ENCODE assay signal across 28 mouse cellular contexts in the genomic region with DNA sequence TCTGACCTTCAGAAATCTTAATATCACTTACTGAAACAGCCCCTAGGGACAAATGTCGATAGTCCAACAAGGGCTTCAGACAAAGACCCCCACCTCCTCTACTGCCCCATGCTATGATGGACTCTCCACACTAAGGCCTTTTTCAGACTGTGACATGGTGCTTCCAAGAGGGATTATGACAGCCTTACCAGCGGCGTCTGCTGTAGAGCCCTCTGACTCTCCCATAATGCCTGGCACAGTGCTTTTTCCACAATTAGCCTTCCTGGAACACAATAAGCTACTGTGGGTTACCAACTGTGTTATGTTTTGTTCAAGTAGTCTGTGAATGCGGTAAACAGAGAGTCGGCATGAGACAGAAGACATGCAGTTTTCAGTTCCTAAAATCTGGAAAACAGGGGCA. TPM values are rescaled to one million over a fixed set of nuclear protein-coding genes. Genes with fewer than 3 reads are reported as not detected.
DNase-seq lines count a peak whose midpoint lies in the region; ATAC-seq and TF ChIP-seq lines count a peak whose summit lies in the region.
"Had no signal": no experiment of that assay in that cellular context is flagged by ENCODE, and none has a peak within 500 bp of the region (broad histone marks: within the 10 kb centered on the region; RNA-seq: fewer than 3 reads in every experiment).

No protein-coding gene starts in this region.

- H3K36me3 ChIP-seq in forebrain, embryonic 13.5 days (ENCODE audit: poor library complexity, severe bottlenecking), result no peaks in the 10 kb centered on the region
- no peaks in the 10 kb centered on the region for H3K36me3 ChIP-seq in forebrain, postnatal 0 days (ENCODE audit: insufficient read depth)
- H3K36me3 ChIP-seq in heart, adult 2 months (ENCODE audit: control insufficient read depth, insufficient read depth, low read length), result peaks cover 15% of the 10 kb centered on the region
- no peaks in the 10 kb centered on the region for H3K36me3 ChIP-seq in heart, embryonic 11.5 days (ENCODE audit: control insufficient read depth, insufficient read depth, low read length)
- H3K36me3 ChIP-seq in midbrain, embryonic 14.5 days (ENCODE audit: control insufficient read depth, insufficient read depth, low read length), result no peaks in the 10 kb centered on the region
- H3K36me3 ChIP-seq in midbrain, embryonic 16.5 days (ENCODE audit: control insufficient read depth, insufficient read depth, low read length), result no peaks in the 10 kb centered on the region
- H3K36me3 ChIP-seq: hindbrain, embryonic 13.5 days; liver, embryonic 13.5 days; midbrain, embryonic 15.5 days; neural tube, embryonic 15.5 days had no signal

- no peak for TF ChIP-seq CTCF in forebrain, postnatal 0 days (IDR thresholded peaks at IDR 0.05; ENCODE audit: low read depth)
- no peak for TF ChIP-seq CTCF in heart, adult 2 months (IDR thresholded peaks at IDR 0.05)

- H3K4me3 ChIP-seq in forebrain, embryonic 13.5 days, result no peak overlapping the region
- H3K4me3 ChIP-seq in forebrain, postnatal 0 days (ENCODE audit: low read depth, low read length), result no peak overlapping the region
- no peak overlapping the region for H3K4me3 ChIP-seq in heart, adult 2 months
- no peak overlapping the region for H3K4me3 ChIP-seq in heart, embryonic 11.5 days (ENCODE audit: low read depth, low read length)
- H3K4me3 ChIP-seq in midbrain, embryonic 14.5 days (replicated peaks; ENCODE audit: low read depth, low read length), result no peak overlapping the region
- no peak overlapping the region for H3K4me3 ChIP-seq in midbrain, embryonic 16.5 days (ENCODE audit: low read depth, low read length)
- H3K4me3 ChIP-seq: embryonic facial prominence, embryonic 12.5 days; hindbrain, embryonic 13.5 days; limb, embryonic 12.5 days; liver, embryonic 13.5 days; midbrain, embryonic 15.5 days; neural tube, embryonic 15.5 days had no signal

- TF ChIP-seq POLR2A in heart, adult 2 months (IDR thresholded peaks at IDR 0.05; ENCODE audit: insufficient read depth, low read depth, low read length), result no peak

- no peaks in the 10 kb centered on the region for H3K27me3 ChIP-seq in forebrain, embryonic 13.5 days
- H3K27me3 ChIP-seq in forebrain, postnatal 0 days (ENCODE audit: insufficient read depth, low read length), result no peaks in the 10 kb centered on the region
- no peaks in the 10 kb centered on the region for H3K27me3 ChIP-seq in heart, adult 2 months (ENCODE audit: control insufficient read depth, insufficient read depth, low read length)
- no peaks in the 10 kb centered on the region for H3K27me3 ChIP-seq in heart, embryonic 11.5 days (ENCODE audit: control insufficient read depth, insufficient read depth, low read length)
- H3K27me3 ChIP-seq in midbrain, embryonic 14.5 days (ENCODE audit: control insufficient read depth, insufficient read depth, low read length), result no peaks in the 10 kb centered on the region
- no peaks in the 10 kb centered on the region for H3K27me3 ChIP-seq in midbrain, embryonic 16.5 days (ENCODE audit: control insufficient read depth, insufficient read depth, low read depth, low read length)
- H3K27me3 ChIP-seq: embryonic facial prominence, embryonic 12.5 days; hindbrain, embryonic 13.5 days; limb, embryonic 12.5 days; liver, embryonic 13.5 days; midbrain, embryonic 15.5 days; neural tube, embryonic 15.5 days had no signal

- intact Hi-C loops in heart, adult 2 months (cut with DNase I), result no loop called here

- no peak overlapping the region for H3K4me2 ChIP-seq in forebrain, embryonic 13.5 days
- no peak overlapping the region for H3K4me2 ChIP-seq in forebrain, postnatal 0 days (ENCODE audit: low read depth)
- H3K4me2 ChIP-seq in heart, embryonic 11.5 days, result no peak overlapping the region
- no peak overlapping the region for H3K4me2 ChIP-seq in midbrain, embryonic 14.5 days (ENCODE audit: low read length)
- H3K4me2 ChIP-seq in midbrain, embryonic 16.5 days (ENCODE audit: low read length), result no peak overlapping the region
- H3K4me2 ChIP-seq: embryonic facial prominence, embryonic 12.5 days; hindbrain, embryonic 13.5 days; limb, embryonic 12.5 days; liver, embryonic 13.5 days; midbrain, embryonic 15.5 days; neural tube, embryonic 15.5 days had no signal

- peak; percentile 51; the same call in 1 of the 2 replicates for ATAC-seq in forebrain, embryonic 13.5 days
- no peak; the same call in 1 of the 2 replicates for ATAC-seq in forebrain, postnatal 0 days
- ATAC-seq in heart, embryonic 11.5 days (replicated peaks; ENCODE audit: insufficient number of reproducible peaks, low FRiP score, low TSS enrichment), result no peak
- ATAC-seq in midbrain, embryonic 14.5 days (ENCODE audit: low FRiP score, low TSS enrichment), result no peak
- no peak for ATAC-seq in midbrain, embryonic 16.5 days
- ATAC-seq: midbrain, embryonic 15.5 days had no signal

- TF ChIP-seq EP300 in heart, adult 2 months (IDR thresholded peaks at IDR 0.05; ENCODE audit: insufficient read depth, low read depth, low read length), result no peak

- H3K79me2 ChIP-seq in heart, adult 2 months (replicated peaks; ENCODE audit: control insufficient read depth, insufficient read depth, low read length), result peaks cover 8% of the 10 kb centered on the region

- DNase-seq in forebrain, postnatal 0 days, result no peak
- DNase-seq in heart, adult 2 months, result no peak
- DNase-seq in midbrain, embryonic 14.5 days, result peak; percentile 31
- DNase-seq in cerebellum, postnatal 25 days, result no peak
- DNase-seq: adrenal gland, postnatal 25 days; cerebellum, adult 11-12 months; cerebellum, postnatal 14 days; gastrocnemius, postnatal 10 days; heart, adult 18-20 months; heart, postnatal 36 days; kidney, adult 2 months; layer of hippocampus, postnatal 36 days; liver, embryonic 13.5 days; lung, adult 2 months; lung, postnatal 14 days; right cerebral cortex, postnatal 14 days; thymus, adult 2 months; thymus, postnatal 4 days had no signal

- no peak overlapping the region for H3K9ac ChIP-seq in forebrain, embryonic 13.5 days
- no peak overlapping the region for H3K9ac ChIP-seq in forebrain, postnatal 0 days
- no peak overlapping the region for H3K9ac ChIP-seq in heart, adult 2 months (ENCODE audit: low read depth, low read length)
- no peak overlapping the region for H3K9ac ChIP-seq in heart, embryonic 11.5 days (ENCODE audit: low read depth, low read length)
- no peak overlapping the region for H3K9ac ChIP-seq in midbrain, embryonic 14.5 days (replicated peaks; ENCODE audit: low read length)
- no peak overlapping the region for H3K9ac ChIP-seq in midbrain, embryonic 16.5 days (ENCODE audit: low read depth, low read length)
- H3K9ac ChIP-seq: embryonic facial prominence, embryonic 12.5 days; hindbrain, embryonic 13.5 days; limb, embryonic 12.5 days; liver, embryonic 13.5 days; midbrain, embryonic 15.5 days; neural tube, embryonic 15.5 days had no signal

- H3K9me3 ChIP-seq in forebrain, embryonic 13.5 days (replicated peaks), result no peaks in the 10 kb centered on the region; the same call in 1 of the 2 replicates
- no peaks in the 10 kb centered on the region for H3K9me3 ChIP-seq in forebrain, postnatal 0 days (ENCODE audit: low read length)
- H3K9me3 ChIP-seq in heart, embryonic 11.5 days (replicated peaks; ENCODE audit: control insufficient read depth, low read length), result no peaks in the 10 kb centered on the region
- no peaks in the 10 kb centered on the region for H3K9me3 ChIP-seq in midbrain, embryonic 14.5 days (ENCODE audit: control insufficient read depth, low read length)
- H3K9me3 ChIP-seq in midbrain, embryonic 16.5 days (replicated peaks; ENCODE audit: control insufficient read depth, low read length, poor library complexity, severe bottlenecking), result no peaks in the 10 kb centered on the region
- H3K9me3 ChIP-seq: embryonic facial prominence, embryonic 12.5 days; hindbrain, embryonic 13.5 days; limb, embryonic 12.5 days; liver, embryonic 13.5 days; midbrain, embryonic 15.5 days; neural tube, embryonic 15.5 days had no signal

- WGBS in forebrain, embryonic 13.5 days, result 34% methylated on average over 5 of the region's 5 CpGs
- WGBS in forebrain, postnatal 0 days, result 24% methylated on average over 5 of the region's 5 CpGs
- WGBS in heart, adult 2 months, result 68% methylated on average over 5 of the region's 5 CpGs
- 87% methylated on average over 5 of the region's 5 CpGs for WGBS in heart, embryonic 11.5 days (ENCODE audit: insufficient replicate concordance)
- WGBS in midbrain, embryonic 14.5 days, result 64% methylated on average over 5 of the region's 5 CpGs
- 46% methylated on average over 5 of the region's 5 CpGs for WGBS in midbrain, embryonic 16.5 days

- H3K27ac ChIP-seq in forebrain, embryonic 13.5 days, result no peak overlapping the region
- H3K27ac ChIP-seq in forebrain, postnatal 0 days (ENCODE audit: low read depth, low read length), result no peak overlapping the region
- H3K27ac ChIP-seq in heart, adult 2 months, result peak overlapping the region; percentile 48
- no peak overlapping the region for H3K27ac ChIP-seq in heart, embryonic 11.5 days (ENCODE audit: low read depth, low read length)
- no peak overlapping the region for H3K27ac ChIP-seq in midbrain, embryonic 14.5 days (replicated peaks; ENCODE audit: low read depth, low read length)
- no peak overlapping the region for H3K27ac ChIP-seq in midbrain, embryonic 16.5 days (ENCODE audit: low read length)
- H3K27ac ChIP-seq: embryonic facial prominence, embryonic 12.5 days; hindbrain, embryonic 13.5 days; kidney, postnatal 0 days; limb, embryonic 12.5 days; liver, embryonic 13.5 days; midbrain, embryonic 15.5 days; neural tube, embryonic 15.5 days; stomach, postnatal 0 days had no signal

- peaks cover 15% of the 10 kb centered on the region for H3K4me1 ChIP-seq in forebrain, embryonic 13.5 days
- H3K4me1 ChIP-seq in forebrain, postnatal 0 days (ENCODE audit: insufficient read depth), result no peaks in the 10 kb centered on the region
- peaks cover 15% of the 10 kb centered on the region for H3K4me1 ChIP-seq in heart, adult 2 months (ENCODE audit: control insufficient read depth, insufficient read depth, low read length)
- peaks cover 7% of the 10 kb centered on the region; the same call in 1 of the 2 replicates for H3K4me1 ChIP-seq in heart, embryonic 11.5 days (ENCODE audit: control insufficient read depth, insufficient read depth, low read length)
- 0 out of 2 replicates have a peak, but pooled peaks cover 2% of the 10 kb centered on the region for H3K4me1 ChIP-seq in midbrain, embryonic 14.5 days (ENCODE audit: control insufficient read depth, insufficient read depth, low read length)
- no peaks in the 10 kb centered on the region for H3K4me1 ChIP-seq in midbrain, embryonic 16.5 days (ENCODE audit: control insufficient read depth, insufficient read depth, low read length)
- H3K4me1 ChIP-seq: embryonic facial prominence, embryonic 12.5 days; liver, embryonic 13.5 days; neural tube, embryonic 15.5 days had no signal

RNA-seq across cellular contexts. Expression of a gene that starts 25.0 kb away (rescaled TPM):
- 19.8 and 20.6 TPM in 2 replicates for polyA plus RNA-seq in forebrain, embryonic 13.5 days (2015; fragmentation: Nextera tagmentation; extraction: Ambion mirVana)
- 10.9 and 15.4 TPM in 2 replicates for total RNA-seq in forebrain, postnatal 0 days (2014; rRNA removed)
- 9.9 and 15.3 TPM in 2 replicates for polyA plus RNA-seq in forebrain, postnatal 0 days (2015; fragmentation: Nextera tagmentation; extraction: Ambion mirVana)
- 10 to 100 TPM; 69.9 to 79.7 TPM for total RNA-seq in heart, adult 2 months (2021)
- 17.3 and 40.0 TPM in 2 replicates for polyA plus RNA-seq in heart, adult 2 months (2012; rRNA removed)
- polyA plus RNA-seq in heart, embryonic 11.5 days (2014; fragmentation: Nextera tagmentation; extraction: Ambion mirVana), result 47.1 TPM in 2 replicates
- polyA plus RNA-seq in midbrain, embryonic 14.5 days (2014; fragmentation: Nextera tagmentation; extraction: Ambion mirVana), result 13.1 and 24.3 TPM in 2 replicates
- polyA plus RNA-seq in midbrain, embryonic 16.5 days (2015; fragmentation: Nextera tagmentation; extraction: Ambion mirVana), result 21.5 and 25.0 TPM in 2 replicates
